Mouse (Mus musculus) thymus, postnatal 36 days (tissue): ENCODE results near the gene Mmp3.
"Not testable (repeated sequence)": the region's sequence is repeated elsewhere in the genome, so short reads cannot be mapped to it uniquely, and the experiment has no call there.

Source experiments
- DNase-seq, 2 experiments: peaks; one replicate each; pipeline ENCODE4 v3.0.0; 2022; ENCODE audit warnings: mixed read lengths in 2 of 2

Gene Mmp3

GRCm38 (mm10) chr9:7445522-7445921 lies at the start of gene Mmp3:
Gene Mmp3, plus strand, starts transcription at chr9:7445822.
- no peak for DNase-seq

DNA sequence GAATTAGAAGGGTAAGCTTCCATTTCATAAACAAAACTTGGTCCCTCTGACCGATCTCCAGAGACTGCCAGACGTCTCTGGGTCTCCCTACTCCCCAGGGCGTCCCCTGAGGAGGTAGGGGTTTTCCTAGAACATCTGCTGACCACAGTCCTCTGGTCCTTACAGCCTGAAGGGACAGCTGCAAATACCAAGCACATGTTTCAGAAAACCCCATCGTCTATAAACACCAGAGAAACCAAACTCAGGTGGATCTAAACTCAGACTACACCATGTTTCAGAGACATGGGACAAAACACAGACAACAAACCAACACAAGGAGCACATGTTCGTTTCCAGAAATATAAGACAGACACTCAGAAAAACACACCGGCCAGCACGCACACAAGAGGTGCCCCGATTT lies 49.1 kb upstream of the Mmp3 start:
- not testable (repeated sequence) for DNase-seq

DNA sequence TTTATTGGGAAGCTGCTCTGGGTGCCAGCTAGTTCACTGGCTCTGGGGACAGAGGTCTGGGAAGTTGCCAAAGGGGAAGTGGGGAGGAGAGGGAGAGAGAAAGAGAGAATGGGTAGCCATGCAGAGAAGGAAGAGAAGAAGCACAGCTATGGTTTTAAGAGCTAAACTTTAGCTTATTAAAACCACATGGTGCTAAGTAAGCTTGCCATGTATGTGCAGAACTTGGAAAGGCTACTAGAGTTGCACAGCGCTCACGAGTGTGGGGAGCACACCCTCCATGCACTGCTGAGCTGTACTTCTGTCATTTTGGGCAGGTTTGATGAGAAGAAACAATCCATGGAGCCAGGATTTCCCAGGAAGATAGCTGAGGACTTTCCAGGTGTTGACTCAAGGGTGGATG lies 7.7 kb downstream of the Mmp3 start:
- DNase-seq, result no peak

DNA sequence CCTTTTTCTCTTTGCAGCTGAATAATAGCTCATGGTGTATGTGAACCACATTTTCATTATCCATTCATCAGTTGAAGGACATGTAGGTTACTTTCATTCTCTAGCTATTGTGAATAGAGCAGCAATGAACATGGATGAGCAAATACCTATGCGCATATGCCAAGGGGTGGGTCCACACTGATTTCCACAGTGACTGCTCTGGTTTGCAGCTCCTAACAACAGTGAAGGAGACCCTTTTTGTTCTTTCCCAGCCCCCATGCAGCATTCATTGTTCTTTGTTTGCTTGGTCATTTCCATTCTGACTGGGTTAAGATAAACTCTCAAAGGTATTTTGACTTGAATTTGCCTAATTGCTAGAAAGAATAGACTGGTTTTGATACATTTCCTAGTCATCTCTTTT lies 24.6 kb downstream of the Mmp3 start:
- DNase-seq, result no peak

DNA sequence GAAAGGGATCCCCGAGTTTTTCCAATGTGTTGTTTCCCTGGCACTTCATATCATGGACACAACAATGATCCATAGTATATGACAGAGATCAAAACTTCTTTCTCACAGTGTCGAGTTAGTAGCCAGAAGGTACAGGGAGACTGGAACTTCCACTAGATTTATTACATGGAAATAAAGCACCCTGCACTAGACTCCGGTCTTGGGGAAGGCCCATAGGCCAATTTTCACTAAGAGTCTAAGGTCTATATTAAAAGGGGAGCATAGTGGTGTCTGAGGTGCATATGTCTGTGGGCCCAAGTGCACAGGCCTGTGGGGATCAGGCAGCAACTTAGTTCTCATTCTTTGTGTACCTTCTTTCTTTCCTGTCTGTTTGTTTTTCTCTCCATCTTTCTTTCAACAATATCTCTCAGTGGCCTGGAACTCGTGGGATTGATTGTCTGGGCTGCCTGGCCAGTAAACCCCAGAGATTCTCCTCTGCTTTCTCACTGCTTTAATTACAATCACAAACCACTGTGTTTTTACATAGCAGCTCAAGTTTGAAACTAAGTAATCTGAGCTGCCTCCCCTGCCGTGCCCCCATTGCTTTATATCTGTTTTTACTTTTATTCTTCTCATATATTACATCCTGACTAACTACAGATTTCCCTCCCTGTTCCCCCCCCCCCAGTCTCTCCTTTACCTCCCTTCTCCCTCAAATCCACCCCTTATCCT lies 38.2 kb downstream of the Mmp3 start:
- DNase-seq, result no peak

- no peak for DNase-seq
Measured at GRCm38 (mm10) chr9:7501138-7501537, 55.5 kb downstream of the Mmp3 start.

- DNase-seq, result no peak
Measured at GRCm38 (mm10) chr9:7502051-7502450, 56.4 kb downstream of the Mmp3 start, which contains the start of gene Mmp10. Gene Mmp10, plus strand, starts transcription at chr9:7502352.
